32 mouse cellular contexts compared by ENCODE assay signal in genomic region chr4:137990433-137990832, GRCm38 (mm10). TPM values are rescaled to one million over a fixed set of nuclear protein-coding genes. Genes with fewer than 3 reads are reported as not detected.
DNase-seq lines count a peak whose midpoint lies in the region; ATAC-seq and TF ChIP-seq lines count a peak whose summit lies in the region.
"Had no signal": no experiment of that assay in that cellular context is flagged by ENCODE, and none has a peak within 500 bp of the region (broad histone marks: within the 10 kb centered on the region; RNA-seq: fewer than 3 reads in every experiment).

No protein-coding gene starts in this region.

- DNase-seq in heart, adult 11 months: peak; percentile 76
- no peak for DNase-seq in layer of hippocampus, adult 2 months (ENCODE audit: low spot score in 2 of 2)
- no peak for DNase-seq in layer of hippocampus, postnatal 36 days
- peak; percentile 55 for DNase-seq in R1 (ENCODE audit: low read depth, low spot score)
- DNase-seq in adrenal gland, postnatal 4 days (ENCODE audit: low spot score in 2 of 2): no peak
- no peak for DNase-seq in gastrocnemius, postnatal 36 days
- DNase-seq: adrenal gland, postnatal 14 days; cerebellum, adult 11-12 months; cerebellum, adult 9-11 months; gastrocnemius, postnatal 14 days; heart, adult 18-20 months; heart, postnatal 14 days; kidney, adult 18-20 months; kidney, postnatal 4 days; liver, embryonic 13.5 days; lung, adult 2 months; lung, postnatal 14 days; right cerebral cortex, adult 18-20 months; spleen, adult 18-20 months; thymus, adult 2 months; thymus, postnatal 36 days had no signal

- WGBS in heart, embryonic 12.5 days: 82% methylated on average over 4 of the region's 4 CpGs

- no peak overlapping the region for H3K4me3 ChIP-seq in heart, embryonic 12.5 days
- no peak overlapping the region for H3K4me3 ChIP-seq in layer of hippocampus, adult 2 months
- no peak overlapping the region for H3K4me3 ChIP-seq in E14TG2a.4 (replicated peaks; ENCODE audit: low read length)
- H3K4me3 ChIP-seq: embryonic facial prominence, embryonic 13.5 days; forebrain, embryonic 10.5 days; hindbrain, embryonic 10.5 days; liver, embryonic 13.5 days; midbrain, embryonic 10.5 days; myocyte; neural tube, embryonic 12.5 days had no signal

- TF ChIP-seq CTCF in layer of hippocampus, adult 2 months (conservative IDR thresholded peaks at IDR 0.05): peak; percentile 53
- TF ChIP-seq CTCF in E14TG2a.4 (conservative IDR thresholded peaks at IDR 0.05; ENCODE audit: low read length): peak; percentile 30

- H3K4me2 ChIP-seq in heart, embryonic 12.5 days: no peak overlapping the region
- H3K4me2 ChIP-seq: embryonic facial prominence, embryonic 13.5 days; liver, embryonic 13.5 days; neural tube, embryonic 12.5 days had no signal

- no peak overlapping the region for H3K9ac ChIP-seq in heart, embryonic 12.5 days
- H3K9ac ChIP-seq: liver, embryonic 13.5 days; neural tube, embryonic 12.5 days had no signal

- no peaks in the 10 kb centered on the region for H3K27me3 ChIP-seq in heart, embryonic 12.5 days (replicated peaks)
- peaks cover 38% of the 10 kb centered on the region for H3K27me3 ChIP-seq in E14TG2a.4 (ENCODE audit: insufficient read depth, low read length)
- H3K27me3 ChIP-seq: neural tube, embryonic 12.5 days had no signal

- H3K4me1 ChIP-seq in heart, embryonic 12.5 days (replicated peaks): peaks cover 20% of the 10 kb centered on the region
- peaks cover 34% of the 10 kb centered on the region for H3K4me1 ChIP-seq in E14TG2a.4 (replicated peaks; ENCODE audit: low read depth, low read length)

- ATAC-seq in heart, embryonic 12.5 days (ENCODE audit: insufficient number of reproducible peaks, low FRiP score): no peak
- ATAC-seq: forebrain, embryonic 16.5 days; hindbrain, embryonic 16.5 days; midbrain, embryonic 16.5 days had no signal

- H3K9me3 ChIP-seq in heart, embryonic 12.5 days (replicated peaks): 0 out of 2 replicates have a peak, but pooled peaks cover 3% of the 10 kb centered on the region
- peaks cover 3% of the 10 kb centered on the region; the same call in 1 of the 2 replicates for H3K9me3 ChIP-seq in E14TG2a.4 (ENCODE audit: low read length)
- H3K9me3 ChIP-seq: embryonic facial prominence, embryonic 13.5 days; forebrain, embryonic 10.5 days; hindbrain, embryonic 10.5 days; liver, embryonic 13.5 days; midbrain, embryonic 10.5 days; neural tube, embryonic 12.5 days had no signal

- H3K27ac ChIP-seq in heart, embryonic 12.5 days (ENCODE audit: poor library complexity, severe bottlenecking): no peak overlapping the region
- no peak overlapping the region for H3K27ac ChIP-seq in layer of hippocampus, adult 2 months
- H3K27ac ChIP-seq: embryonic facial prominence, embryonic 13.5 days; forebrain, embryonic 10.5 days; hindbrain, embryonic 10.5 days; liver, embryonic 13.5 days; midbrain, embryonic 10.5 days; neural tube, embryonic 12.5 days had no signal

- no peaks in the 10 kb centered on the region for H3K36me3 ChIP-seq in heart, embryonic 12.5 days
- peaks cover 6% of the 10 kb centered on the region for H3K36me3 ChIP-seq in E14TG2a.4 (ENCODE audit: insufficient read depth, low read length)
- H3K36me3 ChIP-seq: embryonic facial prominence, embryonic 13.5 days; liver, embryonic 13.5 days; neural tube, embryonic 12.5 days had no signal

- intact Hi-C loops in gastrocnemius, postnatal 36 days (cut with DNase I): loop anchor here (10.0 kb wide), 1 partner anchor 114 kb away; no protein-coding TSS in a partner anchor

RNA-seq across cellular contexts. Expression of gene Eif4g3, which starts 2.4 kb away (rescaled TPM):
- 32.7 and 37.2 TPM in 2 replicates for polyA plus RNA-seq in heart, embryonic 12.5 days (2016; fragmentation: Nextera tagmentation; extraction: Ambion mirVana)
- total RNA-seq in layer of hippocampus, adult 2 months (2021): 100 to 1,000 TPM; 158 TPM
- 100 to 1,000 TPM; 142 to 157 TPM for total RNA-seq in layer of hippocampus, postnatal 36 days (2021)
- total RNA-seq in adrenal gland, postnatal 4 days (2021): 100 to 1,000 TPM; 121 to 142 TPM
- 100 to 1,000 TPM; 103 to 115 TPM for total RNA-seq in gastrocnemius, postnatal 36 days (2021)

Comparison
In these comparisons a context has a peak if more than half of its experiments do, and no peak if none do; other contexts are left out.
1. DNase-seq: peak in heart, adult 11 months (single experiment) and R1 (single experiment); none in layer of hippocampus, adult 2 months (0 of 2), layer of hippocampus, postnatal 36 days (0 of 2), adrenal gland, postnatal 4 days (0 of 2) and gastrocnemius, postnatal 36 days (0 of 2).